Mouse (Mus musculus) heart, embryonic 13.5 days (tissue): ENCODE results near the gene Etv6. TPM values are rescaled to one million over a fixed set of nuclear protein-coding genes. Genes with fewer than 3 reads are reported as not detected.

Experiments used
- ATAC-seq: fragments of 200-750 bp; cut with Nextera tagmentation; 2 replicates; pipeline ENCODE4 v1.8.0; 2017; ENCODE audit warnings: moderate TSS enrichment; ENCODE audit not compliant: insufficient number of reproducible peaks, low FRiP score, low TSS enrichment; ENCODE audit errors: extremely low read depth
- H3K27ac ChIP-seq: fragments of 300-500 bp; sonication (generic); replicated peaks from 2 replicates; pipeline ENCODE4 v1.5.1; 2015; ENCODE audit warnings: moderate library complexity, mild to moderate bottlenecking, inconsistent platforms
- H3K27me3 ChIP-seq: fragments of 300-500 bp; sonication (generic); replicated peaks from 2 replicates; pipeline ENCODE4 v1.6.1; 2015; ENCODE audit warnings: mild to moderate bottlenecking, inconsistent platforms
- H3K36me3 ChIP-seq: fragments of 300-500 bp; sonication (generic); 2 replicates; pipeline ENCODE4 v1.6.1; 2015; ENCODE audit warnings: mild to moderate bottlenecking, inconsistent platforms
- H3K4me1 ChIP-seq: fragments of 300-500 bp; sonication (generic); 2 replicates; pipeline ENCODE4 v1.6.1; 2015; ENCODE audit warnings: inconsistent platforms
- H3K4me2 ChIP-seq: fragments of 300-500 bp; sonication (generic); 2 replicates; pipeline ENCODE4 v1.6.1; 2015; ENCODE audit warnings: inconsistent platforms, mild to moderate bottlenecking, moderate library complexity
- H3K4me3 ChIP-seq: fragments of 300-500 bp; sonication (generic); 2 replicates; pipeline ENCODE4 v1.5.1; 2015; ENCODE audit warnings: moderate library complexity, mild to moderate bottlenecking, inconsistent platforms
- H3K9ac ChIP-seq: fragments of 300-500 bp; sonication (generic); 2 replicates; pipeline ENCODE4 v1.6.1; 2015; ENCODE audit warnings: inconsistent platforms, mild to moderate bottlenecking, moderate library complexity
- H3K9me3 ChIP-seq: fragments of 300-500 bp; sonication (generic); 2 replicates; pipeline ENCODE4 v1.6.1; 2016; ENCODE audit warnings: inconsistent platforms
- WGBS: fragments of 180-500 bp; shearing (Covaris S2); methylation state at CpG from one replicate; pipeline ENCODE4 v1.1.7; 2015; ENCODE audit warnings: mixed read lengths; 5-methylcytosine and 5-hydroxymethylcytosine counted together
- polyA plus RNA-seq: library from polyadenylated mRNA; unstranded; fragments of >200 nt; fragmentation: Nextera tagmentation; extraction: Ambion mirVana; gene quantifications from 2 replicates; pipeline ENCODE4 v1.2.1, GENCODE M21; 2015

Etv6 gene
- polyA plus RNA-seq, 1 experiment from 2014 or later = 12.8 TPM

DNA sequence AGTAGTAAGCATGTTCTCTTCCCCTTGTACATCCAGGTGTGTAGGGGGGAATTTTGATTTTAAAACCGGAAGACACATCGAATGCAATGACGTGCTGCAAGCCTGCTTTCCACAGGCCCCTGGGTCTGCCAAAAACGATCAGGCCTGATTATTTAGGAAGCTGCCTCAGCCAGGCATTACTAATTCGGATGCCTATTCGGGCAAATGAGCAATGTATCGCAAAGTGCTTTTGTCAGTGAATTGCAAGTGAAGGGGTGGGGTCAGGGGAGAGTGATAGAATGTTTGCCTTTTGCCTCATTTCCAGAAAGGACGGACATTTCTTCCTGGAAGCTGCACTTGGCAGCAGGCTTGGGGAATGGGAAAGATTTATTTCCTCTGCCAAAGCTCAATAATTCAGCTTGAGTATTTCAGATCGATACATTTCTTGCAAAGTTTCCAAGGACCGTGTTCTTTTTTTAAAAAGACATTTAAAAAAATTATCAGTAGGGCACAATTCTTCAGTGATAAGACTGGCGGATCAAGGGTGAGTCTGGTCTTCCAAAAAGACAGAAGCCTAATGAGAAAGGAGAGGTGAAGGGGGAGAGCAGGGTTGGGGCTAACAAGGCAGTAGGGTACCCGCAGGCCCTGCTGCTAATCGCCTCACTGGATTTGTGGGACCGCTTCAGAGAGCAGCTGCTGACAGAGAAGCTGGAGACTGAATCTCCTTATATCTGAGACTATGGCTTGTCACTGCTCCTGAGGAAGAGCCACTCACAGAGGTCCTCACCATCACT, 172.9 kb downstream of the Etv6 start:
- Histone ChIP-seq H3K9me3 (no peaks in the 10 kb centered on the region), H3K27ac (peak overlapping the region; percentile 70), H3K27me3 (no peaks in the 10 kb centered on the region), H3K4me1 (peaks cover 82% of the 10 kb centered on the region), H3K4me2 (peak overlapping the region; percentile 49), H3K9ac (peak overlapping the region; percentile 64), H3K36me3 (0 out of 2 replicates have a peak, but pooled peaks cover under 1% of the 10 kb centered on the region), H3K4me3 (no peak overlapping the region; the same call in 1 of the 2 replicates)
- 58% methylated on average over 14 of the region's 14 CpGs for whole genome bisulfite sequencing
- ATAC-seq = no peak

DNA sequence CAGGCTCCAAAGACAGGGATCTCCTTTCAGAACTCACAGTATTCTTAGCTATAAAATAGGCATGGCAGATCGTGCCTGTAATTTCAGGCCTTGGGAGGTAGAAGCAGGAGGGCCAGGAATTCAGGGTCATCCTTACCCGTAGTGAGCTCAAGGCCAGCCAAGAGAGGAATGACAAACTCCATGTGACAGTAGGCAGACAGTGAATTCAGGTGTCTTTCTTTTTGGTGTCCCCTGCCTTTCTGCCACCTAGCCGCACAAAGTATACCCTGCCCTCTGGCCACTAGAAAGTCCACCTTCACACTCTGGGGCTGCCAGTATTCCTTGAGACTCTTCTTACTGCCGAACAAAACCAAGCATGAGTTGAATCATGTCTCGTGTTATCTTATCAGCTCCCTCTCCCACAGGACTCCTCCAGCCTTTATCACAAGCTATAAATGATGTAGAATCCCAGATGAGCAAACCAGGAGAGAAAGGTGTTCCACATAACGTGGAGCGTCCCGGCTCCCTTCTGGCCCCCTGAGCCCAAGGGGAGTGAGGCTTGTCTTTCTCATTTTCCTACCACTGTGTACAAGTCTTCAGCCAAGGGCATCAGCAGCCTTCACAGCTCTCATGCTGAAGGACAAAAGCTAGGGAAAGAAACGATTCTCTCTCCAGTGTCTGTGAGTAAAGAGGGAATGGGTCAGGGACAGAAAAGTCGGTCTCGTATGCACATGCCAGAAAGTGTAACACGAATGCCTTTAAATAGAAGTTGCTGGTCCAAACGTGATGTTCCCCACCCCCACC, 175.4 kb downstream of the Etv6 start:
- Histone ChIP-seq H3K9ac (peak overlapping the region; percentile 64), H3K36me3 (peaks cover 4% of the 10 kb centered on the region; the same call in 1 of the 2 replicates), H3K27me3 (no peaks in the 10 kb centered on the region), H3K4me3 (no peak overlapping the region), H3K9me3 (no peaks in the 10 kb centered on the region), H3K4me2 (peak overlapping the region; percentile 40), H3K27ac (peak overlapping the region; percentile 83), H3K4me1 (peaks cover 69% of the 10 kb centered on the region)
- no peak for ATAC-seq
- 34% methylated on average over 13 of the region's 13 CpGs for WGBS

DNA sequence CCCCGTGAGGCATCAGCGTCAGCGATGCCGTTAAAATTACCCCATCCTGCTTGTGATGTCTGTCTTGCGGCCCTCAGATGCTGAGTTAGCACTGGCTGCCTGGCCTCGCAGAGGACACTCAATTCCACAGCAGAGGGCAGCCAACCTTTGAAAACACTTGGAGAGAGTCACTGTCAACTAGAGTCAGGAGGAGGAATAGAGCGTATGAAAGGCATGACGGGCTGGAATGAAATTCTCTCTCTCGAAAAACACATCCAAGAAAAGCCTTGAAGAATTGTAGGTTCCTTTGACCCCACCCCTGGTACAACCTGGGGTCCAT, 175.9 kb downstream of the Etv6 start:
- Histone ChIP-seq H3K4me2 (peak overlapping the region; percentile 40), H3K9ac (peak overlapping the region; percentile 64), H3K9me3 (no peaks in the 10 kb centered on the region), H3K4me3 (no peak overlapping the region), H3K27ac (peak overlapping the region; percentile 83), H3K36me3 (peaks cover 4% of the 10 kb centered on the region; the same call in 1 of the 2 replicates), H3K4me1 (peaks cover 63% of the 10 kb centered on the region), H3K27me3 (no peaks in the 10 kb centered on the region)
- ATAC-seq = no peak
- WGBS = 44% methylated on average over 9 of the region's 9 CpGs

DNA sequence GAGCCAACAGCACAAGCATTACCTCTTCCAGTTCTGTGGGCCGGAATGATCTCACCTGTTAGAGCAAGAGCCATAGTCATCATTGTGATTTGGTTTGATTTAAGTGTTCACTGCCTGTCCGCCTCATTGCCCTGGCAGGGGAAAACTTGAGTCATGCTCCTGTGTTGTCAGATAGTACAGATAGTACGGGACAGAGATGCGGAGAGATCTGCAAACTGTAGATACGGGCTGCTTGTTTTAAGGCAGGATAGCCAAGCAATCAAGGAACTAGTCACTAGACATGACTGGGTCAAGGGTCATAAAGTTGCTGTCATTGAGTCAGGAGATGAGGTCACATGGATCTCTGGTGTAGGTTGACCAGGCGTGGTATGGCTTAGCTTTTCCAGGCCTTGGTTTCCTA, 182.2 kb downstream of the Etv6 start:
- Histone ChIP-seq H3K4me3 (no peak overlapping the region), H3K36me3 (peaks cover 16% of the 10 kb centered on the region), H3K9ac (no peak overlapping the region), H3K27me3 (no peaks in the 10 kb centered on the region), H3K27ac (no peak overlapping the region), H3K4me2 (no peak overlapping the region), H3K4me1 (peaks cover 48% of the 10 kb centered on the region), H3K9me3 (no peaks in the 10 kb centered on the region)
- 84% methylated on average over 6 of the region's 6 CpGs for WGBS
- ATAC-seq = no peak

DNA sequence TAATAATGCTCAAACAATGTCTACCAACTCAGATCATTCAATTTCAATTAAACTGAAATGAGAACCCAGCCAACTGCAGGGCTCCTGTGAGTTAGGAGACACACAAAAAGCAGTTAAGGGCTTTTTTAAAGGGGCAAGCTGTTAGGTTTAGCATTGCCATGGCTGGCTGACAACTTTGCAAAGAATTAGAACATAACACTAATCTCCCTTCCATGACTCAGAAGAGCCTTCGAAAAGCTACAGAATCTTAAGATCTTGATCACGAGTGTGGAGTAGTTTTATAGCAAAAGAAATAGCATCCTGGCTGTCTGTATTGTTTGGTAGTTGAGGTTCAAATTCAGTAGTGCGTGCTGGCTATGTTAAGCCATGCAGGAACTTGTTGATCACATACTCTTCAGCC, 182.9 kb downstream of the Etv6 start:
- no peak for ATAC-seq
- 0 out of 2 replicates have a peak overlapping the region, but pooled peaks have one; percentile 24 for H3K27ac ChIP-seq
- H3K27me3 ChIP-seq = no peaks in the 10 kb centered on the region
- H3K4me2 ChIP-seq = no peak overlapping the region
- WGBS = 79% methylated on average over 3 of the region's 3 CpGs
- H3K4me3 ChIP-seq = no peak overlapping the region
- H3K36me3 ChIP-seq = peaks cover 21% of the 10 kb centered on the region
- no peaks in the 10 kb centered on the region for H3K9me3 ChIP-seq
- H3K4me1 ChIP-seq = peaks cover 48% of the 10 kb centered on the region
- no peak overlapping the region for H3K9ac ChIP-seq

DNA sequence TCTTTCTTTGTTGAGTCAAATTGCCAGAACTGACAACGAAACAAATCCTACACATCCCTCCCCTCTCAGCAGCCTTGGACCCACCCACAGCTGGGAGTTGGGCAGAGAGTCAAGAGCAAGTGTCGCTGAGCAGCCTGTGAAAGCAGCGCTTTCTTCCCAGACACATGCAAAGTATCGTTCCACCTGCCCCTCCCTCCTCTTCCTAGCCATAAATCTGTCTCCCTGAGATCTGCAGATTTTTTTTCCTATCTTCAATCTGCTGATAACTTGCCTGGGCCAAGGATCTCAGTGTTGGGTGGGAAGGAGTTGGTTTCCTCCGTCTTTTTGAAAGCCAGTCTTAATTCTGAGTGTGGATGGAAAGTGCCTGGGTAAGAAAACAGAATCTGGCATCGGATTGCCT, 183.9 kb downstream of the Etv6 start:
- WGBS = 49% methylated on average over 6 of the region's 6 CpGs
- peaks cover 52% of the 10 kb centered on the region for H3K4me1 ChIP-seq
- no peak overlapping the region for H3K4me3 ChIP-seq
- H3K27me3 ChIP-seq = no peaks in the 10 kb centered on the region
- H3K36me3 ChIP-seq = peaks cover 21% of the 10 kb centered on the region
- H3K4me2 ChIP-seq = 0 out of 2 replicates have a peak overlapping the region, but pooled peaks have one; percentile 9
- H3K9ac ChIP-seq = peak overlapping the region; percentile 37; the same call in 1 of the 2 replicates
- no peaks in the 10 kb centered on the region for H3K9me3 ChIP-seq
- no peak for ATAC-seq
- peak overlapping the region; percentile 43 for H3K27ac ChIP-seq

DNA sequence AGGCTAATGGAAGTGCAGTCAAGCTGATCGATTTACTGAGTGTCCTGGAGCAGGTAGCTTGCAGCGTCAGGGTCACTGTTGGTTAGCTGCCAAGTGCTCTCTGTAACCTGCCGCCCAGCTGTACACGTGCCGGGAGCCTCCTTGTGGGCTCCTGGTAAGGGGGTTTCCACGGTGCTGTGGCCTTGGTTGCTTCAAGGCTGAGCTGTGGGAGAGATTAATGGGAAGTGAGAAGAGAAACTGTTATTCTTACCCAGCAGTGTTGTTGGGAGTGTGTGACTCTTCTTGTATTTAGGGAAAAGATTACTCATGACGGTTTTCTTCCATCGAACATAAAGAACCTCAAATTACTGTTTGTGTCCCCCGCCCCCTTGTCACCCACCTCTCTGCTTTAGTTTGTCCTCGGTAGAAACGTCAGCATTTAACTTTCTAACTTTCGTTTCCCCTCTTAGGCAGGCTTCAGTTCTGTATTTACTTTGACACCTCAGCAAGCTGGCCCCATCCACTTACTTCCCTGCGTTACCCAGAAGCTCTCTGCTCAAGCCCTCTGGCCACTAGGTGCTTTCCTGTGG, 184.8 kb downstream of the Etv6 start:
- no peak overlapping the region for H3K4me2 ChIP-seq
- ATAC-seq = no peak

DNA sequence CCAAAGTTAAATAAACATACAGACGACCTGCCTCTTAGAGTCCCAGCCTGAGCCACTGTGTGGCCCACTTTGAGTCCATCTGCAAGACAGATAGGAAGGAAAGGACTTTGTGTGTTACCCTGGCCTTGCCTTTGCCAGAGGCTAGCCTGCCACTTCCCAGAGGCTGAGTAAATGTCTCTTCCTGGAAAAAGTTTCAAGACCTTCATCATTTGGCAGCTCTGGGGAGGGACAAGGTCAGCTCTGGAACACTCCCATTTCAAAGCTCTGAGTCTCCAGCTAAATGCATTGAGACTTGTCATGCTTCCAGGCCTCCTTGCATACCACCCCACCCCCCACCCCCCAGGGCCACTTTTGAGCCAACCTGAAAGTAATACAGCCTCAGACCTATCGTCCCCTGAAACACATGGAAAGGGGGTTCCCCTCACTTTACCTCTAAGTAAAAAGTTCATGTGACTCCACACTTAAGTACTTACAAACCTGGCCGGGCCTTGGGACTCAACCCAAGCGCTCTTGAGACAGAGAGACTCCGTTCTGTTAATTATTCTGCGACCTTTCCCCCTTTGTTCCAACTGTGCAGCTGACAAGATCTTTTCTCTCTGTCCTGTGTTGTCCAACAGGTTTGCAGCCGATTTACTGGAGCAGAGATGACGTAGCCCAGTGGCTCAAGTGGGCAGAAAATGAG, 186.9 kb downstream of the Etv6 start:
- ATAC-seq = no peak
- Histone ChIP-seq H3K27me3 (no peaks in the 10 kb centered on the region), H3K4me1 (peaks cover 61% of the 10 kb centered on the region), H3K4me3 (no peak overlapping the region), H3K27ac (peak overlapping the region; percentile 25), H3K4me2 (no peak overlapping the region), H3K9me3 (no peaks in the 10 kb centered on the region), H3K36me3 (peaks cover 29% of the 10 kb centered on the region), H3K9ac (no peak overlapping the region)
- WGBS = 65% methylated on average over 8 of the region's 8 CpGs

More for the DNA sequence above, 184.8 kb downstream of the Etv6 start:
- Histone ChIP-seq H3K4me3 (no peak overlapping the region), H3K27me3 (no peaks in the 10 kb centered on the region), H3K9me3 (no peaks in the 10 kb centered on the region), H3K4me1 (peaks cover 55% of the 10 kb centered on the region), H3K36me3 (peaks cover 25% of the 10 kb centered on the region), H3K9ac (no peak overlapping the region; the same call in 1 of the 2 replicates), H3K27ac (peak overlapping the region; percentile 43)
- 52% methylated on average over 13 of the region's 13 CpGs for WGBS

DNA sequence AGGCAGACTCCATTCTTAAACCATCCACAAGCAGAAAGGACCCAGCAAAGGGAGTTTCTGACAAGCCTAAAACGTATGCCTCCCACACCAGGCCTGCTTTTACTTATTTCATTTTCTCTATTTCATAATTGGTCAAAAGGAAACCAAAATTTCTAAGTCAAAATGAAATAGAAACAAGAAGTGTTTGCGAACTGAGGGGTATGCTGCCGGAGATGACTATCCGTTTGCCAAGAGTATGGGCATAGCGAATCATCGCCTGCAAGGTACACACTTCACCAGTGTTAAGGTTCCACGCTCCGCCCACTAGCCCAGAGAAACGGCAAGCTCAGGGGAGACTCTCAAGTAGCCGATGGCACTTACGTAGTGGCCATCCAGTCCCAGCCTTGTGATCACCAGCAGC, 190.1 kb downstream of the Etv6 start:
- Histone ChIP-seq H3K4me3 (no peak overlapping the region), H3K27ac (no peak overlapping the region), H3K9me3 (no peaks in the 10 kb centered on the region), H3K36me3 (peaks cover 40% of the 10 kb centered on the region), H3K9ac (no peak overlapping the region), H3K4me1 (peaks cover 39% of the 10 kb centered on the region), H3K27me3 (no peaks in the 10 kb centered on the region), H3K4me2 (no peak overlapping the region)
- 85% methylated on average over 11 of the region's 11 CpGs for WGBS
- no peak for ATAC-seq

DNA sequence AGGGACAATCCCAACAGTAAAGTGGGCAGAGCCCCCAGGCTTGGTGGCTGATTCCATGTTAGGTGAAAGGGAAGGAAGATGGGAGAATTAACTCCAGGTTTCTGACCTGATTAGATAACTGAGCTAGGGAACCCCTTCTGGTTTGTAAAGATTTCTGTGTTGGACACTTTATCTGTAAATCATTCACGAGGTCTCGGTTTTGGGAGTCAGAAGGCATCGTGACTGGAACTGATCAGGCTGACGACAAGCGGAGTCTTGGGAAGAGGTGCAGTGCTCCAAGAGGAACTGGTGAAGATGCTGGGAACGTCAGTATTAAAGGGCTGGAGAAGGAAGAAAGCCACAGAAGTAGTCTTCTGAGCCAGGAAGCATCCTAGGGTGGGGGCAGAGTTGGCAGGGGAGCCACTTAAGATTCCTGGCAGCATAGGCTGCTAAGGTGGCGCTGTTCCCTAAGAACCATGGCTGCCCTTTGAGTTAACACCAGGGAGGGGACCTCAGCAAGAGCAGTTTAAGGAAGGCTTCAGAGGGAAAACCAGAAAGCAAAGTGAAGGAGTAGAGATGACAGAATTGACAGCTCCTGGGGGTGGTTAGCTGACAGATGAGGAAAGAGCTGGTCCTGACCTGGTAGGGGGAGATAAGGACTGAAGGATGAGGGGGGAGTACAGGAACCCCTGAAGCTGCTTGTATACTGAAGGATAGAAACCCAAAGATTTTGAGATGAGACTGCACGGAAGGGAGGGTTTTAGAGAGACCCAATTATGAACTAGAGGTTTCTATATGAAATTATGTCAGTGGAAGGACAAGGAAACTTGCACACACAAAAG, 191.1 kb downstream of the Etv6 start:
- no peak overlapping the region for H3K4me3 ChIP-seq
- H3K27me3 ChIP-seq = no peaks in the 10 kb centered on the region
- WGBS = 53% methylated on average over 8 of the region's 8 CpGs
- no peak overlapping the region for H3K27ac ChIP-seq
- H3K9me3 ChIP-seq = no peaks in the 10 kb centered on the region
- H3K9ac ChIP-seq = no peak overlapping the region
- peaks cover 30% of the 10 kb centered on the region for H3K4me1 ChIP-seq
- no peak for ATAC-seq
- H3K36me3 ChIP-seq = peaks cover 40% of the 10 kb centered on the region
- no peak overlapping the region for H3K4me2 ChIP-seq
